Mouse (Mus musculus) liver (tissue): Measurements from ENCODE around the gene Vmn1r129.
"Not testable (repeated sequence)": the region's sequence is repeated elsewhere in the genome, so short reads cannot be mapped to it uniquely, and the experiment has no call there.

Source experiments
- DNase-seq: peaks from one replicate; pipeline ENCODE4 v3.0.0-alpha.2; 2020; ENCODE audit warnings: mixed read lengths

Vmn1r129 gene

GRCm38 (mm10) chr7:21361191-21361590, at the start of gene Vmn1r129:
Gene Vmn1r129 (minus strand): TSS chr7:21361291.
- not testable (repeated sequence) for DNase-seq

- DNase-seq = not testable (repeated sequence)
Measured at GRCm38 (mm10) chr7:21349073-21349472, 12.0 kb downstream of the Vmn1r129 start, which contains the start of gene Vmn1r128. Gene Vmn1r128 (plus strand): TSS chr7:21349373.

DNA sequence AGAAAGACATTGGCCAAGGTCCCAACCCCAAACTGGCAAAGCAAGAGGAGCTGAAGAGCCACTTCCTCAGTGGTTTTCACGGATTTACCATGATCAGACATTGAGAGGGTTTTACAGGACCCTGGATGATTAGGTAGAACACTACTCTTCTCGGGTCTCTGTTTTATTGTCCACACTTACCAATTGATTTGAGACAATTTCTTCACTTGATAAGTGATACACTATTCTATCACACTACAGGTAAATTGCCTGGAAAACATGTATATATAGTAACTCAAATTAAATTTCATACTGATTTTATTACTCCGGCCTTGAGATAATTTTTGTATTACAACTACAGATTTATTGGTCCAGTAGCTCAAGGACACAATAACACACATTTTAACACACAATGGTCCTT, 41.3 kb downstream of the Vmn1r129 start, which contains the start of gene Vmn1r127:
Vmn1r127 (minus strand) TSS at position 101 of the 400 bp plus-strand sequence.
- DNase-seq = not testable (repeated sequence)
